Mouse (Mus musculus) G1E (cell line): ENCODE measurements around the gene Mrpl34.

ENCODE experiments used
- CTCF ChIP-seq: IDR thresholded peaks from 2 replicates; pipeline ENCODE4 v1.5.1; 2012; ENCODE audit warnings: low read depth, low read length, inconsistent platforms, mixed read lengths
- GATA1 ChIP-seq: IDR thresholded peaks from 2 replicates; pipeline ENCODE4 v1.6.1; 2012; ENCODE audit warnings: borderline replicate concordance, low read length, inconsistent platforms, mixed read lengths

DNA sequence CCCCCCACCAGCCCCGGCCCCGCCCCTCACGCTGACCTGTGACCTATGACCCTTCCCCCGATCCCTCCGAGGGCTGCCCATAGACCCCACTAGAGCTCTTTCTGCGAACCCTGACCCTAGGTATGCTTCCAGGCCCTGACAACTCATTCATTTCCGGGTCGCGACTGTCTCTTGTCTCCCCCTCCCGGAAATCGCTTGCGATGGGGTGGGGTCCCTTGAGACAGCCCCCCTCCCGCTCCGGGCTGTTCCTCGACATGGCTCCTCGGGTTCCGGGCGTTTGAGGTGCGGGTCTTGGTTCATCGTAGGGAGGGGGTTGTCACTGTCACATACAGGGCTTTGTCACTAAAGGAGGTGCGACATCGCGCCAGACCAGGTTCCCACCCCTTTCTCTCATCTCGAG is 4.7 kb downstream of the Mrpl34 start:
- no peak for TF ChIP-seq CTCF
- TF ChIP-seq GATA1 = no peak
